Mouse (Mus musculus) intestine, embryonic 16.5 days (tissue): Measurements from ENCODE around the gene Slc30a5. TPM values are rescaled to one million over a fixed set of nuclear protein-coding genes. Genes with fewer than 3 reads are reported as not detected.
"Not testable (repeated sequence)": the region's sequence is repeated elsewhere in the genome, so short reads cannot be mapped to it uniquely, and the experiment has no call there.

Experiments
- ATAC-seq: fragments of 200-750 bp; cut with Nextera tagmentation; 2 replicates; pipeline ENCODE4 v1.8.0; 2017; ENCODE audit warnings: moderate TSS enrichment, moderate library complexity
- H3K27ac ChIP-seq: fragments of 300-500 bp; sonication (generic); 2 replicates; pipeline ENCODE4 v1.5.1; 2014; ENCODE audit warnings: mild to moderate bottlenecking, low read length
- H3K27me3 ChIP-seq: fragments of 300-500 bp; sonication (generic); replicated peaks from 2 replicates; pipeline ENCODE4 v1.6.1; 2014; ENCODE audit warnings: low read length, control low read depth, mixed read lengths; ENCODE audit not compliant: control insufficient read depth, insufficient read depth
- H3K36me3 ChIP-seq: fragments of 300-500 bp; sonication (generic); 2 replicates; pipeline ENCODE4 v1.6.1; 2014; ENCODE audit warnings: low read length, control low read depth; ENCODE audit not compliant: control insufficient read depth, insufficient read depth
- H3K4me1 ChIP-seq: fragments of 300-500 bp; sonication (generic); 2 replicates; pipeline ENCODE4 v1.6.1; 2014; ENCODE audit warnings: low read length, control low read depth, mixed read lengths; ENCODE audit not compliant: control insufficient read depth, insufficient read depth
- H3K4me2 ChIP-seq: fragments of 300-500 bp; sonication (generic); 2 replicates; pipeline ENCODE4 v1.6.1; 2014; ENCODE audit warnings: low read depth, low read length, control low read depth
- H3K4me3 ChIP-seq: fragments of 300-500 bp; sonication (generic); 2 replicates; pipeline ENCODE4 v1.5.1; 2014; ENCODE audit warnings: mild to moderate bottlenecking, low read length
- H3K9ac ChIP-seq: fragments of 300-500 bp; sonication (generic); 2 replicates; pipeline ENCODE4 v1.6.1; 2014; ENCODE audit warnings: low read depth, low read length
- H3K9me3 ChIP-seq: fragments of 300-500 bp; sonication (generic); 2 replicates; pipeline ENCODE4 v1.6.1; 2016; ENCODE audit warnings: low read length, control low read depth; ENCODE audit not compliant: control insufficient read depth
- WGBS: fragments of 180-500 bp; shearing (Covaris S2); extraction: QIAGEN DNeasy Blood & Tissue Kit; methylation state at CpG from one replicate; pipeline ENCODE4 v1.1.7; 2014; 5-methylcytosine and 5-hydroxymethylcytosine counted together
- polyA plus RNA-seq: library from polyadenylated mRNA; unstranded; fragments of >200 nt; fragmentation: Nextera tagmentation; extraction: Ambion mirVana; gene quantifications from 2 replicates; pipeline ENCODE4 v1.2.1, GENCODE M21; 2015

The Slc30a5 gene
- polyA plus RNA-seq, 1 experiment from 2014 or later: 59.1 TPM

DNA sequence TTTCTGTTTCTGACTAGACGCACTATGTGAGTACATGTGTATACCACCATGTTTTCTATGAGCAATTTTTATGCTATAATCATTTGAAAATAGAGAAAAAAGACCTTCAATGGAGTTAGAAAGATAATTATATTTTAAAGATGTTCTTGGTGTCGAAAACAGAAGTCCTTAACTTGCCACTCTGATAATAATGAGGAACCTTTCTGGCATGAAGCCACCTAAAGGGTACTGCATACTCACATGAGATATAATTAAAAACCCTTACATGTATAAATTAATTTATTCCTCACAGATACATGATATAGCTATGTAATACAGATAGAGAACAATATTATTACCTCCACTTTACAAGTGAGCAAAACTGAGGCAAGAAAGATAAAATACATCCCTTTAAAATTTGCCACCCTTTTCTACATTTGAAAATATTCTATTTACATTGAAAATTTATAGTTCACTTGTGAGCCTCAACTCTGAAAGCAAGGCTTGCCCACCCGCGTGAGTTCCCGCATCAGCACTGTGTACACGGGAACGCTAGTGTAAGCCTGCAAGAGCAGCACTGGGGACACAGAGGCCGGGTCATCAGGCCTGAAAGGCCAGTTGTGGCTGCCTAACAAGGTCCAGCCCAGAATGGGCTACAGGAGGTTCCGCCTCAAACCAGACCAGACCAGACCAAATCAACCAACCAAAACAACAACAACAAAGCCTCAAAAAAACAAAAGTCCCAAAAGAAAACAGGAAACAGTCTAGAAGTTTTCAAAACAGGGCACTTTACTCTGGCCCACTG is 7.4 kb downstream of the Slc30a5 start:
- Histone ChIP-seq H3K4me3 (no peak overlapping the region), H3K36me3 (0 out of 2 replicates have a peak, but pooled peaks cover 4% of the 10 kb centered on the region), H3K4me1 (no peaks in the 10 kb centered on the region), H3K27ac (no peak overlapping the region), H3K9ac (no peak overlapping the region), H3K9me3 (no peaks in the 10 kb centered on the region), H3K4me2 (no peak overlapping the region), H3K27me3 (no peaks in the 10 kb centered on the region)
- WGBS: 93% methylated on average over 9 of the region's 9 CpGs
- no peak for ATAC-seq

DNA sequence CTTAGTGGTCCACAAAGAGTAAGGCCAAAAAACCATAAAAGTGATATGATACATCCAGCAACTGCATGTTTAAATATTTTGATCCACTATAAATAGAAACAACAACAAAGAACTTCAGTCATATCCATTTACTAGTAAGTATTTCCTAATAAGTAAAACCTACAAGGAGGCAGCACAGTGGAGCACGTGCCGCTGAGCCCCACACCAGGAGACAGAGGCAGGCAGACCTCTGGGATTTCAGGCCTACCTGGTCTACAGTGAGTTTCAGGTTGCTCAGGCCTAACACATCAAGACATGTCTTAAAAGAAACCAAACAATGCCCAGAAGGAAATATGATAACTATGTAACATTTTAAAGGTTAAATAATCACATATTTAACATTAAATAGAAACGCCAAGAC is 8.3 kb downstream of the Slc30a5 start:
- Histone ChIP-seq H3K4me3 (no peak overlapping the region), H3K27me3 (no peaks in the 10 kb centered on the region), H3K4me2 (no peak overlapping the region), H3K9me3 (no peaks in the 10 kb centered on the region), H3K27ac (no peak overlapping the region), H3K36me3 (0 out of 2 replicates have a peak, but pooled peaks cover 4% of the 10 kb centered on the region), H3K9ac (no peak overlapping the region), H3K4me1 (no peaks in the 10 kb centered on the region)
- ATAC-seq: no peak
- 88% methylated on average over 3 of the region's 3 CpGs for WGBS

DNA sequence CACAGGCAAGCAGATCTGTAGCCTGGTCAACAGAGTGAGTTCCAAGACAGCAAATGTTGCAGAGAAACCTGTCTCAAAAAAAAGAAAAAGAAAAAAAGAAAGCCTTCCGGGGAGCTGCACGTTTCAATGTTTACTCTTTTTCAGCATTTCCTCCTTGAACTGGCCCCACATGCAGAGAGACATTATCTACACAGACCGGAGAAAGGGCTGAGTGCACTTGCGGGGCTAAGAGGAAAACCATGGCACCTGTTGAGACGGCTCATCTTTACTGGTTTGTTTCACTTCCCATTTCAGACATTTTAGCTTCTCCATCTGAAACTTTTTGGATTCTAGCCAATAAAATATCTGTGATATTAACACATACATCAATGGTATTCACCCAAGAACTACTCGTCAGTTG is 8.9 kb downstream of the Slc30a5 start:
- ATAC-seq: no peak

DNA sequence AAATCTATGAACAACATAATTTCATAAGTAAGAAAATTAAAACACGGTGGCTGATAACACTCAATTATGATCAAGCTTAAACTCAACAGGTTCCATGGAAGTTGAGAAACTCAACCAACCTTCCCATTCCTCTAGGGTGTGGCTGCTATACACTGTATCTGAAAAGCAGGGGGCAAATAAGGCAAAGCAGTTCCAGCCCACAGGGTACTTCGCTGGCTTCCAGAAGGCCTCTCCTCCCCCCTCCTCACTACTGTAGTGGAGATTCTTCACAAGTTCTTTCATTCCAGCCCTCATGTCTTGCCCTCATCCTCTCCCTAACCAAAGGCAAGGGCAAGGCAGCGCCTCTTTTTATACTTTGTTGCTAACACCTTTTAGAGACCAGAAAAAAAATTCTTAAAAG is 9.4 kb downstream of the Slc30a5 start:
- H3K36me3 ChIP-seq: peaks cover 7% of the 10 kb centered on the region; the same call in 1 of the 2 replicates
- H3K4me2 ChIP-seq: no peak overlapping the region
- H3K9ac ChIP-seq: no peak overlapping the region
- no peak overlapping the region for H3K27ac ChIP-seq
- H3K4me1 ChIP-seq: no peaks in the 10 kb centered on the region
- 91% methylated on average over 3 of the region's 3 CpGs for WGBS
- H3K27me3 ChIP-seq: no peaks in the 10 kb centered on the region
- H3K9me3 ChIP-seq: no peaks in the 10 kb centered on the region
- H3K4me3 ChIP-seq: no peak overlapping the region
- ATAC-seq: no peak

More for the DNA sequence above, 8.9 kb downstream of the Slc30a5 start:
- Histone ChIP-seq H3K4me3 (no peak overlapping the region), H3K4me1 (no peaks in the 10 kb centered on the region), H3K9ac (no peak overlapping the region), H3K27me3 (no peaks in the 10 kb centered on the region), H3K4me2 (no peak overlapping the region), H3K36me3 (0 out of 2 replicates have a peak, but pooled peaks cover 4% of the 10 kb centered on the region), H3K9me3 (no peaks in the 10 kb centered on the region), H3K27ac (no peak overlapping the region)
- 43% methylated on average over 6 of the region's 6 CpGs for WGBS

DNA sequence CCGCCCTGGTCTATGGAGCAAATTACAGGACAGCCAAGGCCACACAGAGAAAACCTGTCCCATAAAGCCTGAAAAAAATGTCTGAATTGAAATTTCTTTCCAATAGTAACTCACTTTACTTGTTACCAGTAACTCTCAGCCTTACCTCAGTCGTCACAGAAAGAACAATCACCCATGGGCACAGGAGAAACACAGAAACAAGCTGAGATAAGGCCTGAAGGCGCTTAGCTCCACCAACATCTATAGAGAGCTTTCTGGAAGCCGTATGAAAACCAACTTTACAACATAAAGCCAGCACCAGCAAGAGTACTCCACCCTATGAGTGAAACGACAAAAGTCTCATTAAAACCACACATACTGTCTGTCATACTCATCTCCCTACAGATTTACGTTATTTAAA is 18.8 kb downstream of the Slc30a5 start:
- Histone ChIP-seq H3K27ac (no peak overlapping the region), H3K4me1 (no peaks in the 10 kb centered on the region), H3K4me3 (no peak overlapping the region), H3K4me2 (no peak overlapping the region), H3K36me3 (peaks cover 22% of the 10 kb centered on the region; the same call in 1 of the 2 replicates), H3K27me3 (no peaks in the 10 kb centered on the region), H3K9me3 (no peaks in the 10 kb centered on the region), H3K9ac (no peak overlapping the region)
- whole genome bisulfite sequencing: 93% methylated on average over 6 of the region's 6 CpGs
- no peak for ATAC-seq

DNA sequence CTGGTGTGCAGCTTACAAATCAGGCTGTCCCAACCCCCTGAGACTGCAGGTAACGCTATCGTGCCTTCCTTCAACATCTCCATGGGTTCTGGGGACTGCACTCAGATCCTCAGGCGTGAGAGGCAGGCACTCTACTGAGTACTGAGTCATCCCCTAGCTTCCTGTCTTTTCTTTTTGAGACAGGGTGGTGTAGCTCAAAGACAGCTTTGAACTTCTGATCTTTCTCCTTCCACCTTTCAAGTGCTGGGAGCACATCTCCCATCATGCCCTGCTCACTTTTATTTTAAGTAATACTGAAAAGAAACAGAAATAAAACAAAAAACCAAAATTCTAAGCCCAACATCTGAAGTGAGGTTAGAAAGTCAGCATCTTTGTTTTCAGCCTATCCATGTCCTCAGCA is 27.5 kb downstream of the Slc30a5 start:
- Histone ChIP-seq H3K4me1 (no peaks in the 10 kb centered on the region), H3K36me3 (peaks cover 34% of the 10 kb centered on the region), H3K4me2 (no peak overlapping the region), H3K27ac (no peak overlapping the region), H3K27me3 (no peaks in the 10 kb centered on the region), H3K4me3 (no peak overlapping the region), H3K9ac (no peak overlapping the region), H3K9me3 (no peaks in the 10 kb centered on the region)
- ATAC-seq: no peak
- WGBS: 98% methylated on average over 3 of the region's 3 CpGs

DNA sequence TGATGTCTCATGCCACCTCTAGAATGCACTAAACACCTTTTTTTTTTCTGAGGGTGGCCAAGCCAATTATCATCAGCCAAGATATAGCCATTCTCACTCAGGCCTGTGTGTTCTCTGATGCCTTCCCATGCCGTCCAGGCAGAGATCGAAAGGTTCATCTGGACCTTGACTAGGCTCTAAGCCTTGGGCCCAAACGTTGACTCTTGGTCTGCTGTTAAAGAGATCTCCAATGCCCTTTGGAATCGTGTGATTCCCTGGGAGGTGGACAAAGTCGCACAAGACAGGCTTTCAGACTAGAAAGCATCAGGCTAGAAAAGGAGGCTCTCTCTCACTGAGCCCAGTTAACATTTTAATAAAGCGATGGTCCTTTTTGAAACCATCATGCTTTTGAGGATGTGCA is 36.1 kb downstream of the Slc30a5 start:
- Histone ChIP-seq H3K36me3 (peaks cover 6% of the 10 kb centered on the region; the same call in 1 of the 2 replicates), H3K4me2 (no peak overlapping the region), H3K9ac (no peak overlapping the region), H3K4me1 (no peaks in the 10 kb centered on the region), H3K4me3 (no peak overlapping the region), H3K9me3 (no peaks in the 10 kb centered on the region), H3K27me3 (no peaks in the 10 kb centered on the region), H3K27ac (no peak overlapping the region)
- 86% methylated on average over 6 of the region's 6 CpGs for WGBS
- ATAC-seq: no peak

DNA sequence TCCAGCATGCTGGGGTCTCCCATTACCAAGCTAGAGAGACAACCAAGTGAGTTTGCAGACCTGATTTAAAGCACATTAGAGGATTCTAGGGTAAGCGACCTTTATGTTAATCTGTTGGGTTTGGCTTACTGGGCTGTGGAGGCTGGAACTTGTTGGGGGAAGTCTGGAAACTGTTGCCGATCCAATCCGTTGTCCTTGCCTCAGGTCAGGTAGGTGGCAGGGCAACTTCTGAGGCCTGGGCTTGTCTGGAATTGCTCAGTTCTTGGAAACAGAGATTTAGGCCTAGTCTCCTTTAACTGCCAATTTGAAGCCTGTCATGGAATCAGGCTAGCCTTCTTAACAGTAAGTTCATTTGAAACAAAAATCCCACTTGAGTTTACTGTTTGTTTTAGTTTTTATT is 44.1 kb downstream of the Slc30a5 start:
- H3K9ac ChIP-seq: no peak overlapping the region
- H3K4me3 ChIP-seq: no peak overlapping the region
- WGBS: 86% methylated on average over 3 of the region's 3 CpGs
- no peak overlapping the region for H3K4me2 ChIP-seq
- no peaks in the 10 kb centered on the region for H3K9me3 ChIP-seq
- no peaks in the 10 kb centered on the region for H3K36me3 ChIP-seq
- no peaks in the 10 kb centered on the region for H3K27me3 ChIP-seq
- ATAC-seq: no peak
- H3K4me1 ChIP-seq: peaks cover 10% of the 10 kb centered on the region
- no peak overlapping the region for H3K27ac ChIP-seq

DNA sequence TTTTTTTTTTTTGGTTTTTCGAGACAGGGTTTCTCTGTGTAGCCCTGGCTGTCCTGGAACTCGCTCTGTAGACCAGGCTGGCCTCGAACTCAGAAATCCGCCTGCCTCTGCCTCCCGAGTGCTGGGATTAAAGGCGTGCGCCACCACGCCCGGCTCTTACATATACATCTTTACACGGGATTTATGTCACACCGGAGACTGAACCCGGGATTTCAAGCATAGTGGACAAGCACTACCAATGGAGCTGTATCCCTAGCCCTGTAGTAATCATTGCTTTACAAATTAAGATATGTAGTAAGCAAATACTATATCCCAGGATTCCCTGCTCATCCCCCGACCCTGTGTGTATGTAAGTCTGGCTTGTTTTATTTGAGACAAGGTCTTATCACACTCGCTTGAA is 45.2 kb downstream of the Slc30a5 start:
- H3K4me1 ChIP-seq: peaks cover 18% of the 10 kb centered on the region
- not testable (repeated sequence) for H3K27ac ChIP-seq, H3K36me3 ChIP-seq, H3K4me2 ChIP-seq, H3K9ac ChIP-seq, H3K9me3 ChIP-seq, ATAC-seq, H3K27me3 ChIP-seq, H3K4me3 ChIP-seq
- 92% methylated on average over 11 of the region's 14 CpGs for whole genome bisulfite sequencing
